Mouse (Mus musculus) lung, embryonic 16.5 days (tissue): ENCODE measurements around the gene Dbr1. TPM values are rescaled to one million over a fixed set of nuclear protein-coding genes. Genes with fewer than 3 reads are reported as not detected.

ENCODE experiments used
- ATAC-seq: fragments of 200-750 bp; cut with Nextera tagmentation; 2 replicates; pipeline ENCODE4 v1.8.0; 2017; ENCODE audit warnings: low read depth, mild to moderate bottlenecking, moderate library complexity
- H3K27ac ChIP-seq: fragments of 300-500 bp; sonication (generic); 2 replicates; pipeline ENCODE4 v1.5.1; 2014; ENCODE audit warnings: mild to moderate bottlenecking, control low read depth, low read length
- H3K27me3 ChIP-seq: fragments of 300-500 bp; sonication (generic); 2 replicates; pipeline ENCODE4 v1.6.1; 2014; ENCODE audit warnings: low read depth, low read length, mixed read lengths; ENCODE audit not compliant: control insufficient read depth, insufficient read depth
- H3K36me3 ChIP-seq: fragments of 300-500 bp; sonication (generic); 2 replicates; pipeline ENCODE4 v1.6.1; 2014; ENCODE audit warnings: low read length; ENCODE audit not compliant: control insufficient read depth, insufficient read depth
- H3K4me1 ChIP-seq: fragments of 300-500 bp; sonication (generic); replicated peaks from 2 replicates; pipeline ENCODE4 v1.6.1; 2014; ENCODE audit warnings: low read length, mixed read lengths; ENCODE audit not compliant: control insufficient read depth, insufficient read depth
- H3K4me2 ChIP-seq: fragments of 300-500 bp; sonication (generic); 2 replicates; pipeline ENCODE4 v1.6.1; 2014; ENCODE audit warnings: low read depth, low read length, control low read depth
- H3K4me3 ChIP-seq: fragments of 300-500 bp; sonication (generic); 2 replicates; pipeline ENCODE4 v1.5.1; 2014; ENCODE audit warnings: mild to moderate bottlenecking, low read length, control low read depth
- H3K9ac ChIP-seq: fragments of 300-500 bp; sonication (generic); 2 replicates; pipeline ENCODE4 v1.6.1; 2014; ENCODE audit warnings: low read length, control low read depth
- H3K9me3 ChIP-seq: fragments of 300-500 bp; sonication (generic); 2 replicates; pipeline ENCODE4 v1.6.1; 2016; ENCODE audit warnings: low read length; ENCODE audit not compliant: control insufficient read depth
- WGBS: fragments of 180-500 bp; shearing (Covaris S2); extraction: QIAGEN DNeasy Blood & Tissue Kit; methylation state at CpG from one replicate; pipeline ENCODE4 v1.1.7; 2014; 5-methylcytosine and 5-hydroxymethylcytosine counted together
- polyA plus RNA-seq: library from polyadenylated mRNA; unstranded; fragments of >200 nt; fragmentation: Nextera tagmentation; extraction: Ambion mirVana; gene quantifications from 2 replicates; pipeline ENCODE4 v1.2.1, GENCODE M21; 2015

Dbr1 gene
- polyA plus RNA-seq = 31.2 and 31.6 TPM in 2 replicates

- H3K27me3 ChIP-seq = no peaks in the 10 kb centered on the region
- H3K4me1 ChIP-seq = peaks cover 6% of the 10 kb centered on the region; the same call in 1 of the 2 replicates
- under 1% methylated on average over 55 of the region's 57 CpGs for WGBS
- H3K4me2 ChIP-seq = peak within 1 kb of the TSS; percentile 46
- peak within 1 kb of the TSS; percentile 96 for H3K9ac ChIP-seq
- 0 out of 2 replicates have a peak, but pooled peaks cover 3% of the 10 kb centered on the region for H3K36me3 ChIP-seq
- ATAC-seq = peak; percentile 96
- H3K27ac ChIP-seq = peak within 1 kb of the TSS; percentile 88
- H3K9me3 ChIP-seq = no peaks in the 10 kb centered on the region
- H3K4me3 ChIP-seq = peak within 1 kb of the TSS; percentile 94
Observed at GRCm38 (mm10) chr9:99575677-99576480, at the start of gene Dbr1. Gene Dbr1, plus strand, starts transcription at chr9:99575799.

- 90% methylated on average over 1 of the region's 1 CpGs for WGBS
- Histone ChIP-seq H3K9me3 (no peaks in the 10 kb centered on the region), H3K4me1 (no peaks in the 10 kb centered on the region), H3K27ac (no peak overlapping the region), H3K27me3 (no peaks in the 10 kb centered on the region), H3K9ac (no peak overlapping the region), H3K4me2 (no peak overlapping the region), H3K4me3 (no peak overlapping the region), H3K36me3 (peaks cover 26% of the 10 kb centered on the region)
- no peak for ATAC-seq
Observed at GRCm38 (mm10) chr9:99531865-99532264, 43.7 kb upstream of the Dbr1 start.

GRCm38 (mm10) chr9:99546259-99546658 is 29.3 kb upstream of the Dbr1 start:
- no peaks in the 10 kb centered on the region for H3K9me3 ChIP-seq
- H3K4me1 ChIP-seq = no peaks in the 10 kb centered on the region
- ATAC-seq = no peak
- 87% methylated on average over 1 of the region's 1 CpGs for WGBS
- H3K36me3 ChIP-seq = peaks cover 3% of the 10 kb centered on the region; the same call in 1 of the 2 replicates
- no peak overlapping the region for H3K4me2 ChIP-seq
- no peak overlapping the region for H3K9ac ChIP-seq
- no peak overlapping the region for H3K27ac ChIP-seq
- H3K4me3 ChIP-seq = no peak overlapping the region
- no peaks in the 10 kb centered on the region for H3K27me3 ChIP-seq

- H3K27me3 ChIP-seq = no peaks in the 10 kb centered on the region
- WGBS = 83% methylated on average over 2 of the region's 2 CpGs
Observed at GRCm38 (mm10) chr9:99552068-99552467, 23.5 kb upstream of the Dbr1 start.

GRCm38 (mm10) chr9:99553049-99553448 is 22.6 kb upstream of the Dbr1 start:
- Histone ChIP-seq H3K9ac (no peak overlapping the region), H3K27me3 (no peaks in the 10 kb centered on the region), H3K27ac (no peak overlapping the region), H3K4me1 (no peaks in the 10 kb centered on the region), H3K36me3 (peaks cover 3% of the 10 kb centered on the region; the same call in 1 of the 2 replicates), H3K9me3 (no peaks in the 10 kb centered on the region), H3K4me3 (no peak overlapping the region), H3K4me2 (no peak overlapping the region)
- 84% methylated on average over 2 of the region's 2 CpGs for WGBS
- ATAC-seq = no peak

More at GRCm38 (mm10) chr9:99552068-99552467, 23.5 kb upstream of the Dbr1 start:
- Histone ChIP-seq H3K9ac (no peak overlapping the region), H3K4me1 (no peaks in the 10 kb centered on the region), H3K9me3 (no peaks in the 10 kb centered on the region), H3K4me3 (no peak overlapping the region), H3K36me3 (peaks cover 3% of the 10 kb centered on the region; the same call in 1 of the 2 replicates), H3K4me2 (no peak overlapping the region), H3K27ac (no peak overlapping the region)
- ATAC-seq = no peak

GRCm38 (mm10) chr9:99554052-99554451 is 21.5 kb upstream of the Dbr1 start:
- H3K9ac ChIP-seq = no peak overlapping the region
- no peak overlapping the region for H3K4me3 ChIP-seq
- H3K27ac ChIP-seq = no peak overlapping the region
- no peaks in the 10 kb centered on the region for H3K9me3 ChIP-seq
- no peak for ATAC-seq
- no peak overlapping the region for H3K4me2 ChIP-seq
- no peaks in the 10 kb centered on the region for H3K27me3 ChIP-seq
- H3K4me1 ChIP-seq = no peaks in the 10 kb centered on the region
- H3K36me3 ChIP-seq = peaks cover 3% of the 10 kb centered on the region; the same call in 1 of the 2 replicates

GRCm38 (mm10) chr9:99555253-99555652 is 20.3 kb upstream of the Dbr1 start:
- ATAC-seq = no peak
- 83% methylated on average over 3 of the region's 3 CpGs for WGBS

GRCm38 (mm10) chr9:99557580-99558300 is 17.9 kb upstream of the Dbr1 start:
- no peak overlapping the region for H3K4me3 ChIP-seq
- no peak overlapping the region for H3K4me2 ChIP-seq
- 80% methylated on average over 8 of the region's 8 CpGs for WGBS
- no peaks in the 10 kb centered on the region for H3K9me3 ChIP-seq
- H3K36me3 ChIP-seq = no peaks in the 10 kb centered on the region
- ATAC-seq = no peak
- no peak overlapping the region for H3K9ac ChIP-seq
- H3K27ac ChIP-seq = no peak overlapping the region
- H3K4me1 ChIP-seq = no peaks in the 10 kb centered on the region
- H3K27me3 ChIP-seq = no peaks in the 10 kb centered on the region

More at GRCm38 (mm10) chr9:99555253-99555652, 20.3 kb upstream of the Dbr1 start:
- no peak overlapping the region for H3K9ac ChIP-seq
- no peak overlapping the region for H3K27ac ChIP-seq
- no peaks in the 10 kb centered on the region for H3K27me3 ChIP-seq
- H3K4me2 ChIP-seq = no peak overlapping the region
- H3K36me3 ChIP-seq = peaks cover 1% of the 10 kb centered on the region; the same call in 1 of the 2 replicates
- H3K4me1 ChIP-seq = no peaks in the 10 kb centered on the region
- H3K9me3 ChIP-seq = no peaks in the 10 kb centered on the region
- H3K4me3 ChIP-seq = no peak overlapping the region
